In genomic region chr2:152742435-152742834, GRCm38 (mm10) we compare ENCODE assay signal across 8 mouse cellular contexts. TPM values are rescaled to one million over a fixed set of nuclear protein-coding genes. Genes with fewer than 3 reads are reported as not detected.
A peak's percentile ranks its signal among the peaks of the same experiment; 100 is the strongest.
DNase-seq lines count a peak whose midpoint lies in the region; ATAC-seq and TF ChIP-seq lines count a peak whose summit lies in the region.

No protein-coding gene starts in this region.

- H3K4me3 ChIP-seq in bone marrow, adult 2 months (replicated peaks; ENCODE audit: control insufficient read depth, low read depth, low read length) = no peak overlapping the region
- no peak overlapping the region for H3K4me3 ChIP-seq in intestine, embryonic 16.5 days (ENCODE audit: low read length)
- H3K4me3 ChIP-seq in olfactory bulb, adult 2 months (ENCODE audit: insufficient read depth, low read depth, low read length) = no peak overlapping the region

- no peaks in the 10 kb centered on the region for H3K9me3 ChIP-seq in intestine, embryonic 16.5 days (ENCODE audit: control insufficient read depth, low read length)

- no peak for TF ChIP-seq POLR2A in bone marrow, adult 2 months (IDR thresholded peaks at IDR 0.05; ENCODE audit: borderline replicate concordance, control insufficient read depth, low read depth, low read length)
- no peak for TF ChIP-seq POLR2A in olfactory bulb, adult 2 months (IDR thresholded peaks at IDR 0.05; ENCODE audit: insufficient read depth, low read depth, low read length)

- no peak for ATAC-seq in intestine, embryonic 16.5 days

- peak overlapping the region; percentile 34 for H3K4me2 ChIP-seq in intestine, embryonic 16.5 days (ENCODE audit: low read depth, low read length)

- H3K36me3 ChIP-seq in intestine, embryonic 16.5 days (ENCODE audit: control insufficient read depth, insufficient read depth, low read length) = no peaks in the 10 kb centered on the region

- no peaks in the 10 kb centered on the region for H3K4me1 ChIP-seq in bone marrow, adult 2 months (ENCODE audit: control insufficient read depth, insufficient read depth, low read length)
- peaks cover 44% of the 10 kb centered on the region for H3K4me1 ChIP-seq in intestine, embryonic 16.5 days (ENCODE audit: control insufficient read depth, insufficient read depth, low read length)
- peaks cover 17% of the 10 kb centered on the region for H3K4me1 ChIP-seq in olfactory bulb, adult 2 months (ENCODE audit: control insufficient read depth, insufficient read depth, low read length)

- peak overlapping the region; percentile 46 for H3K9ac ChIP-seq in intestine, embryonic 16.5 days (ENCODE audit: low read depth, low read length)

- peak overlapping the region; percentile 49; the same call in 1 of the 2 replicates for H3K27ac ChIP-seq in bone marrow, adult 2 months (ENCODE audit: control insufficient read depth, insufficient read depth, low read depth, low read length, poor library complexity)
- H3K27ac ChIP-seq in intestine, embryonic 16.5 days (ENCODE audit: low read length) = peak overlapping the region; percentile 89
- no peak overlapping the region for H3K27ac ChIP-seq in olfactory bulb, adult 2 months (ENCODE audit: insufficient read depth, low read depth, low read length)

- WGBS in bone marrow, adult 2 months = 9% methylated on average over 10 of the region's 10 CpGs
- WGBS in intestine, embryonic 16.5 days = 24% methylated on average over 10 of the region's 10 CpGs
- WGBS in olfactory bulb, adult 2 months = 42% methylated on average over 10 of the region's 10 CpGs

- DNase-seq in ovary, postnatal 14 days (ENCODE audit: low spot score) = peak; percentile 75
- no peak for DNase-seq in ovary, adult 18-20 months (ENCODE audit: low spot score)
- peak; percentile 61 to 78 for DNase-seq in gastrocnemius, postnatal 4 days (ENCODE audit: low spot score in 2 of 2)
- DNase-seq in lung, adult 18-20 months = peak; percentile 67 to 82
- no peak for DNase-seq in left cerebral cortex, adult 18-20 months (ENCODE audit: low spot score in 2 of 2)

- peak; percentile 64 for TF ChIP-seq CTCF in bone marrow, adult 2 months (IDR thresholded peaks at IDR 0.05; ENCODE audit: control insufficient read depth, insufficient read depth, low read length)
- TF ChIP-seq CTCF in olfactory bulb, adult 2 months (IDR thresholded peaks at IDR 0.05; ENCODE audit: insufficient read depth, low read depth, low read length) = peak; percentile 30; the same call in 1 of the 2 replicates

- H3K27me3 ChIP-seq in intestine, embryonic 16.5 days (replicated peaks; ENCODE audit: control insufficient read depth, insufficient read depth, low read length) = no peaks in the 10 kb centered on the region

RNA-seq across cellular contexts. Expression of gene Id1, which starts 6.4 kb away (rescaled TPM):
- 4.2 and 15.9 TPM in 2 replicates for polyA plus RNA-seq in bone marrow, adult 2 months (2011; ENCODE audit: insufficient read depth, insufficient read length, low replicate concordance, missing spikeins)
- 10 to 100 TPM; 27.7 to 29.4 TPM for total RNA-seq in gastrocnemius, postnatal 4 days (2021)
- 96.1 and 107 TPM in 2 replicates for polyA plus RNA-seq in intestine, embryonic 16.5 days (2015; fragmentation: Nextera tagmentation; extraction: Ambion mirVana)
- polyA plus RNA-seq in olfactory bulb, adult 2 months (2012; ENCODE audit: insufficient read depth, insufficient read length, low replicate concordance, missing spikeins) = not detected in 2 replicates
- 10 to 100 TPM; 20.6 to 27.2 TPM for total RNA-seq in left cerebral cortex, adult 18-20 months (2021)

RNA-seq across cellular contexts. Expression of gene Cox4i2, which starts 11.5 kb away (rescaled TPM):
- polyA plus RNA-seq in bone marrow, adult 2 months (2011; ENCODE audit: insufficient read depth, insufficient read length, low replicate concordance, missing spikeins) = 1.4 TPM in 1 of 2 replicates, not detected in the other
- 1 to 10 TPM; 4.9 to 5.6 TPM for total RNA-seq in gastrocnemius, postnatal 4 days (2021)
- polyA plus RNA-seq in intestine, embryonic 16.5 days (2015; fragmentation: Nextera tagmentation; extraction: Ambion mirVana) = 14.8 and 15.3 TPM in 2 replicates
- not detected in 2 replicates for polyA plus RNA-seq in olfactory bulb, adult 2 months (2012; ENCODE audit: insufficient read depth, insufficient read length, low replicate concordance, missing spikeins)
- total RNA-seq in left cerebral cortex, adult 18-20 months (2021) = 1 to 10 TPM; 2.7 to 2.8 TPM

RNA-seq across cellular contexts. Expression of gene Mcts2, which starts 55.6 kb away (rescaled TPM):
- 1.8 and 12.9 TPM in 2 replicates for polyA plus RNA-seq in bone marrow, adult 2 months (2011; ENCODE audit: insufficient read depth, insufficient read length, low replicate concordance, missing spikeins)
- 10 to 100 TPM; 16.4 to 20.2 TPM for total RNA-seq in gastrocnemius, postnatal 4 days (2021)
- polyA plus RNA-seq in intestine, embryonic 16.5 days (2015; fragmentation: Nextera tagmentation; extraction: Ambion mirVana) = 18.9 and 25.1 TPM in 2 replicates
- not detected in 2 replicates for polyA plus RNA-seq in olfactory bulb, adult 2 months (2012; ENCODE audit: insufficient read depth, insufficient read length, low replicate concordance, missing spikeins)
- total RNA-seq in left cerebral cortex, adult 18-20 months (2021) = 10 to 100 TPM; 14.1 to 17.5 TPM

Comparison
In these comparisons a context has a peak if more than half of its experiments do, and no peak if none do; other contexts are left out.
1. DNase-seq: peak in ovary, postnatal 14 days (single experiment), gastrocnemius, postnatal 4 days (2 of 2) and lung, adult 18-20 months (2 of 2); none in ovary, adult 18-20 months (single experiment) and left cerebral cortex, adult 18-20 months (0 of 2).